Mouse (Mus musculus): ENCODE results near the gene Egflam.

- TF ChIP-seq CTCF (IDR thresholded peaks at IDR 0.05; ENCODE audit: insufficient read depth, low read length) (no peak), POLR2A (IDR thresholded peaks at IDR 0.05; ENCODE audit: borderline replicate concordance, extremely low read depth, low read depth, low read length) (no peak)
Measured at GRCm38 (mm10) chr15:7249216-7249615, 149.0 kb downstream of the Egflam start.
